Mouse (Mus musculus) intestine, postnatal 0 days (tissue): Measurements from ENCODE around the gene Vmn1r55. TPM values are rescaled to one million over a fixed set of nuclear protein-coding genes. Genes with fewer than 3 reads are reported as not detected.

Experiments
- ATAC-seq: fragments of 200-750 bp; cut with Nextera tagmentation; 2 replicates; pipeline ENCODE4 v1.8.0; 2017; ENCODE audit warnings: mild to moderate bottlenecking, moderate TSS enrichment, moderate library complexity
- H3K27ac ChIP-seq: fragments of 300-500 bp; sonication (generic); 2 replicates; pipeline ENCODE4 v1.5.1; 2014; ENCODE audit warnings: mild to moderate bottlenecking, low read depth, low read length, moderate library complexity
- H3K27me3 ChIP-seq: fragments of 300-500 bp; sonication (generic); replicated peaks from 2 replicates; pipeline ENCODE4 v1.6.1; 2014; ENCODE audit warnings: low read length, mixed read lengths; ENCODE audit not compliant: control insufficient read depth, insufficient read depth
- H3K36me3 ChIP-seq: fragments of 300-500 bp; sonication (generic); 2 replicates; pipeline ENCODE4 v1.6.1; 2014; ENCODE audit warnings: mild to moderate bottlenecking, moderate library complexity; ENCODE audit not compliant: control insufficient read depth, insufficient read depth
- H3K4me1 ChIP-seq: fragments of 300-500 bp; sonication (generic); replicated peaks from 2 replicates; pipeline ENCODE4 v1.6.1; 2014; ENCODE audit warnings: antibody characterized with exemption, low read length, mixed read lengths; ENCODE audit not compliant: control insufficient read depth, insufficient read depth
- H3K4me2 ChIP-seq: fragments of 300-500 bp; sonication (generic); replicated peaks from 2 replicates; pipeline ENCODE4 v1.6.1; 2014; ENCODE audit warnings: low read depth, mild to moderate bottlenecking, moderate library complexity
- H3K4me3 ChIP-seq: fragments of 300-500 bp; sonication (generic); 2 replicates; pipeline ENCODE4 v1.5.1; 2014; ENCODE audit warnings: low read depth, low read length
- H3K9ac ChIP-seq: fragments of 300-500 bp; sonication (generic); 2 replicates; pipeline ENCODE4 v1.6.1; 2014; ENCODE audit warnings: mild to moderate bottlenecking, low read depth, low read length
- H3K9me3 ChIP-seq: fragments of 300-500 bp; sonication (generic); 2 replicates; pipeline ENCODE4 v1.6.1; 2016; ENCODE audit warnings: mixed run types; ENCODE audit not compliant: control insufficient read depth
- CTCF ChIP-seq: sonication (generic); IDR thresholded peaks from 2 replicates; pipeline ENCODE4 v1.5.1; 2016; ENCODE audit warnings: low read depth, mild to moderate bottlenecking, control low read depth, antibody characterized with exemption, moderate library complexity
- WGBS: fragments of 180-500 bp; shearing (Covaris S2); extraction: QIAGEN DNeasy Blood & Tissue Kit; methylation state at CpG from one replicate; pipeline ENCODE4 v1.1.7; 2014; 5-methylcytosine and 5-hydroxymethylcytosine counted together
- polyA plus RNA-seq: library from polyadenylated mRNA; unstranded; fragments of >200 nt; fragmentation: Nextera tagmentation; extraction: Ambion mirVana; gene quantifications from 2 replicates; pipeline ENCODE4 v1.2.1, GENCODE M21; 2015

The Vmn1r55 gene
- polyA plus RNA-seq, 1 experiment from 2014 or later = not detected

DNA sequence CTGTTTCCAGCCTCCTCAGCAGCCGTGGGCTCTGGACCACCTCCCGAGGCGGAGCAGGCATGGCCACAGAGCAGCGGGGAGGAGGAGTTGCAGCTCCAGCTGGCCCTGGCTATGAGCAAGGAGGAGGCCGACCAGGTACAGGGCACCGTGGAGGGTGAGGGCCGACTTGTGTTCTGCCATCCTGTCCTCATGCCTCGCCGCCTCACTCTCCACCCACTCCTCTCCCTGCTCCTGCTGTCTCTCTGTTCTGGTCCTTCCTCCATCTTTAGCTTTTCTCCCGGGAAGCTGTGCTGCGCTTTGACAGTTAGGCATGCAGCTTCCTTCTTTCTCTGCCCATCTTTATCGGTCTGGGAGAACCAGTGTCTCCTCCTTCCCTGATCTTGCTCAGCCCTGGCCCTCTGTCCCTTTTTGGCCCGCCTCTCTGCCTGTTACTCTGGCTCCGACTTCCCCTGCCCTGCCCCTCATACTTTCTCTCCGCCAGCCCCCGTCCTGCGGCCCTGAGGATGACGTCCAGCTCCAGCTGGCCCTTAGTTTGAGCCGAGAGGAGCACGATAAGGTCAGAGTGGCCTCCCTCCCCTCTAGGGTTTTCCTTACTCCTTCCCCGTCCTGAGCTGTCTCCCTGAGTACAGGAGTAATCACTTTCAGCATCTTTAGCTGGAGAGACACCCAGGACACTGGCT is 56.5 kb downstream of the Vmn1r55 start:
- no peaks in the 10 kb centered on the region for H3K9me3 ChIP-seq
- H3K27me3 ChIP-seq = no peaks in the 10 kb centered on the region
- peaks cover 9% of the 10 kb centered on the region; the same call in 1 of the 2 replicates for H3K4me1 ChIP-seq
- H3K9ac ChIP-seq = no peak overlapping the region
- no peak for ATAC-seq
- H3K4me2 ChIP-seq = no peak overlapping the region
- H3K36me3 ChIP-seq = peaks cover 80% of the 10 kb centered on the region
- 83% methylated on average over 19 of the region's 21 CpGs for WGBS
- H3K4me3 ChIP-seq = no peak overlapping the region
- peak overlapping the region; percentile 41 for H3K27ac ChIP-seq
- TF ChIP-seq CTCF = no peak

DNA sequence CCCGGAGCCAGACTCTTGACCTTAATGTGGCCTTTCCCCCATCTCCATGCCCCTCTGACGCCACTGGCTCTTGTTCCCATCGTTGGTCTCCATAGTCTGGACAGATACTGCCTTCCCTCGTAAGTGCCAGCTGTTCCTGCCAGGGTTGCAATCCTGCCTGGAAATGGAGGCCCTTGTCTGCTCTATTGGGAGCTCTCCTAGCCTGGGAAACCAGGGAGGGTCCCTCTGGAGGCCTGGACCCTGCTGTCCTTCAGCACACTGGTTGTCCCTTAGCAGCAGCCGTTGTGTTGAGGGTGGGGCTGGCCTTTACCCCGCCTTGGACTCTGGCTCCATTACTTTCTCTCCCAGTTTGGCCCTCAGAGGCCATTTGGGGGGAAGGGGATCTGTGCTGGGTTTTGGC is 57.1 kb downstream of the Vmn1r55 start:
- H3K4me1 ChIP-seq = peaks cover 9% of the 10 kb centered on the region; the same call in 1 of the 2 replicates
- no peak for TF ChIP-seq CTCF
- WGBS = 66% methylated on average over 6 of the region's 6 CpGs
- ATAC-seq = no peak
- H3K4me3 ChIP-seq = no peak overlapping the region
- H3K36me3 ChIP-seq = peaks cover 74% of the 10 kb centered on the region
- H3K27me3 ChIP-seq = no peaks in the 10 kb centered on the region
- H3K9me3 ChIP-seq = no peaks in the 10 kb centered on the region
- H3K9ac ChIP-seq = no peak overlapping the region
- peak overlapping the region; percentile 41 for H3K27ac ChIP-seq
- no peak overlapping the region for H3K4me2 ChIP-seq

DNA sequence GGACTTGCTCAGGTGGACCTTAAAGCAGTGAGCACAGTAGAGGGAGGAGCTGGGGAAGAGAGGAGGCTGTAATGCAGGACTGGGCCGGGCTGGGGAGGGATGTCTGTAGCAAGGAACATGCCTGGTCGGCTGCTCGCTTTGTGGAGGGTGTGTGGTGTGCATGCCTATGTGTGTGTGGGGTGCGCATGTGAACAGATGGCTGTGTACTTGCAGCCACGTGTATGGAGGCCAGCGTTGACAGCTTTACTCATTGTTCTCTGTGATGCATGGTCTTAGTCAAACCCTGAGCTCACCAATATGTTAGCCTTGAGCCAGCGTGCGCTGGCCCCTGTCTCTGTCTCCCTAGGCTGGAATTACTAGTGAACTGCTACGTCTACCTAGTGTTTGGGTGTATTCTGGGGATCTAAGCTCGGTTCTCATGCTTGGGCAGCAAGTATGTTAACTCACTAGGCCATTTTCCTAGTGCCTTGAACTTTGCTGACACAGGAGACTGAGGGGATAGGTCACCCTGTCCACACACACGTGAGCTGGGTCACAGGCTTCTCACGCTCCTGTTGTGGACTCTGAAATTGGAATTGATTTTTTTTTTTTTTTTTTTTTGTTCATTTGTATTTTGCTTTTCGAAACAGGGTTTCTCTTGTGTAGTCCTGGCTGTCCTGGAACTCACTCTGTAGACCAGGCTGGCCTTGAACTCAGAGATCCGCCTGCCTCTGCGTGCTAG is 58.3 kb downstream of the Vmn1r55 start:
- no peaks in the 10 kb centered on the region for H3K27me3 ChIP-seq
- H3K9ac ChIP-seq = no peak overlapping the region
- 81% methylated on average over 15 of the region's 15 CpGs for WGBS
- H3K9me3 ChIP-seq = no peaks in the 10 kb centered on the region
- H3K4me2 ChIP-seq = no peak overlapping the region
- peaks cover 67% of the 10 kb centered on the region for H3K36me3 ChIP-seq
- H3K4me1 ChIP-seq = peaks cover 14% of the 10 kb centered on the region; the same call in 1 of the 2 replicates
- ATAC-seq = no peak
- TF ChIP-seq CTCF = no peak
- H3K27ac ChIP-seq = peak overlapping the region; percentile 50; the same call in 1 of the 2 replicates
- H3K4me3 ChIP-seq = no peak overlapping the region

DNA sequence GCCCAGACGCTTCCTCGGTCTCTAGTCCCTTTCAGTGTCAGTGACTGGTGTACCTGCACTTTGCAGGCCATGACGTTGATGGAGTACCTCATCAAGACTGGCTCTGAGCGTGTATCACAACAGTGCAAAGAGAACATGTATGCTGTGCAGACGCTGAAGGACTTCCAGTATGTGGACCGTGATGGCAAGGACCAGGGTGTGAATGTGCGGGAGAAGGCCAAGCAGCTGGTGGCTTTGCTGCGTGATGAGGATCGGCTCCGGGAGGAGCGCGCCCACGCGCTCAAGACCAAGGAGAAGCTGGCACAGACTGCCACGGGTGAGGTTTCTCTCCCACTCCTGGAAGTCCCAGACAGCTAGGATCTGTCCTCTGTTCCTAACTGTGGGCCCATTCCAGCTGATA is 59.6 kb downstream of the Vmn1r55 start:
- H3K9ac ChIP-seq = no peak overlapping the region
- no peak for ATAC-seq
- no peak overlapping the region for H3K4me3 ChIP-seq
- no peak for TF ChIP-seq CTCF
- 94% methylated on average over 15 of the region's 15 CpGs for WGBS
- H3K4me1 ChIP-seq = peaks cover 14% of the 10 kb centered on the region; the same call in 1 of the 2 replicates
- H3K9me3 ChIP-seq = no peaks in the 10 kb centered on the region
- no peaks in the 10 kb centered on the region for H3K27me3 ChIP-seq
- H3K4me2 ChIP-seq = no peak overlapping the region
- H3K27ac ChIP-seq = peak overlapping the region; percentile 15; the same call in 1 of the 2 replicates
- peaks cover 61% of the 10 kb centered on the region for H3K36me3 ChIP-seq

DNA sequence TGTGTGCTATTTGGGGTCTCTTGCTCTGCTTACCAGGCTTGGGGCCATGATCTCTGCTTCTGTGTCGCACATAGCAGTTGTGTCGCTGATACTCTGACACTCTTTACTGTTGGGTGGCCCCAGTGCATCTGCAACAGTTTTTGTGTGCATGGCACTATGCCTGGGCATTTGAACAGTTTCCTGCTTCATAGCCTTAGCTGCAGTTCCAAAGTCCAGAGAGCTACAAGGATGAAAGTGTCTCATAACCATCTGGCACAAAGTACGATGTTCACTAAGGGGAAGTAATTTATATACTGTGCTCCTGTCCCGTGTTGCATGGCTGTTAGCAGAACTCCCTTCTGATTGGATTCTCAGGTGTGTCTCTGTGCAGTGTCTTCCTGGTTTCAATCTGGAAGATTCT is 61.6 kb downstream of the Vmn1r55 start:
- Histone ChIP-seq H3K36me3 (peaks cover 41% of the 10 kb centered on the region), H3K9me3 (no peaks in the 10 kb centered on the region), H3K9ac (no peak overlapping the region), H3K4me3 (no peak overlapping the region), H3K4me2 (peak overlapping the region; percentile 33; the same call in 1 of the 2 replicates), H3K27ac (peak overlapping the region; percentile 80), H3K4me1 (peaks cover 14% of the 10 kb centered on the region; the same call in 1 of the 2 replicates), H3K27me3 (no peaks in the 10 kb centered on the region)
- no peak for TF ChIP-seq CTCF
- 27% methylated on average over 4 of the region's 4 CpGs for WGBS
- ATAC-seq = peak; percentile 85

DNA sequence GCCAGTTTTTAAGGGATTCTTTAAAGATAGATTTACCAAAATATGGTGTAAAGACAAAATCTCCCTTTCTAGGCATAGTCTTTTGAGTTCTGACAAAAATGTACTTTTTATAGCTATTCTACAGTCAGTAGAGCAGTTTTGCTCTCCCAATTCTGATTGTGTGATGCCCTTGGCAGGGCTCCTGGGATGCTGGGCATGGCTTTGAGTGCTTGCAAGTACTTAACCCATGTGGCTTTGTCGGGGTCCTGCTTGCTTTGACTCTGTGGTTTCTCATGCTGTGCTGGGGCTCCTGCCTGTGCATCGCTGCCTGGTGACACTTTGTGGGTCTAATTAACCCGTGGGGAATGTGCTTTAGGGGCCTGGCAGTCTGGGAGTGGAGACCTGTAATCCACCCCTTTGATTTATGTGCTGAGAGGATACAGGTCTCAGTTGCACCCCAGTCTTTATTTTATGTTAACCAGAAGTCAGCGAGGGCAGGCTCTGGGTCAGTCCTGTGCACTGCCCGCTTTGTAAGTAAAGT is 62.5 kb downstream of the Vmn1r55 start:
- H3K27ac ChIP-seq = peak overlapping the region; percentile 77
- H3K4me3 ChIP-seq = no peak overlapping the region
- H3K27me3 ChIP-seq = no peaks in the 10 kb centered on the region
- peak overlapping the region; percentile 37 for H3K9ac ChIP-seq
- H3K9me3 ChIP-seq = no peaks in the 10 kb centered on the region
- peaks cover 12% of the 10 kb centered on the region; the same call in 1 of the 2 replicates for H3K4me1 ChIP-seq
- 61% methylated on average over 5 of the region's 5 CpGs for WGBS
- peak overlapping the region; percentile 33; the same call in 1 of the 2 replicates for H3K4me2 ChIP-seq
- ATAC-seq = no peak
- no peak for TF ChIP-seq CTCF
- peaks cover 32% of the 10 kb centered on the region for H3K36me3 ChIP-seq
